Mouse (Mus musculus) lung, embryonic 15.5 days (tissue): ENCODE measurements around the gene Peak1. TPM values are rescaled to one million over a fixed set of nuclear protein-coding genes. Genes with fewer than 3 reads are reported as not detected.
A peak's percentile ranks its signal among the peaks of the same experiment; 100 is the strongest.

Experiments
- ATAC-seq: fragments of 200-750 bp; cut with Nextera tagmentation; 2 replicates; pipeline ENCODE4 v1.8.0; 2017; ENCODE audit warnings: moderate number of reproducible peaks, borderline replicate concordance; ENCODE audit not compliant: low FRiP score, low TSS enrichment; ENCODE audit errors: extremely low read depth
- H3K27ac ChIP-seq: fragments of 300-500 bp; sonication (generic); 2 replicates; pipeline ENCODE4 v1.5.1; 2015; ENCODE audit warnings: moderate library complexity, mild to moderate bottlenecking, inconsistent platforms
- H3K27me3 ChIP-seq: fragments of 300-500 bp; sonication (generic); 2 replicates; pipeline ENCODE4 v1.6.1; 2015; ENCODE audit warnings: inconsistent platforms
- H3K36me3 ChIP-seq: fragments of 300-500 bp; sonication (generic); 2 replicates; pipeline ENCODE4 v1.6.1; 2015; ENCODE audit warnings: inconsistent platforms
- H3K4me1 ChIP-seq: fragments of 300-500 bp; sonication (generic); 2 replicates; pipeline ENCODE4 v1.6.1; 2015; ENCODE audit warnings: inconsistent platforms
- H3K4me2 ChIP-seq: fragments of 300-500 bp; sonication (generic); 2 replicates; pipeline ENCODE4 v1.6.1; 2015; ENCODE audit warnings: inconsistent platforms, mild to moderate bottlenecking, moderate library complexity
- H3K4me3 ChIP-seq: fragments of 300-500 bp; sonication (generic); 2 replicates; pipeline ENCODE4 v1.5.1; 2015; ENCODE audit warnings: mild to moderate bottlenecking, inconsistent platforms
- H3K9ac ChIP-seq: fragments of 300-500 bp; sonication (generic); 2 replicates; pipeline ENCODE4 v1.6.1; 2015; ENCODE audit warnings: inconsistent platforms
- H3K9me3 ChIP-seq: fragments of 300-500 bp; sonication (generic); 2 replicates; pipeline ENCODE4 v1.6.1; 2016; ENCODE audit warnings: inconsistent platforms
- WGBS: fragments of 180-500 bp; shearing (Covaris S2); methylation state at CpG from one replicate; pipeline ENCODE4 v1.1.7; 2015; 5-methylcytosine and 5-hydroxymethylcytosine counted together
- microRNA-seq: library from miRNA; unstranded; fragments of <30 nt; microRNA quantifications from one replicate; pipeline ENCODE4, GENCODE M21; 2016
- polyA plus RNA-seq: library from polyadenylated mRNA; unstranded; fragments of >200 nt; fragmentation: Nextera tagmentation; extraction: Ambion mirVana; gene quantifications from 2 replicates; pipeline ENCODE4 v1.2.1, GENCODE M21; 2015

Gene Peak1
- polyA plus RNA-seq, 1 experiment from 2014 or later, result 28.7 TPM

DNA sequence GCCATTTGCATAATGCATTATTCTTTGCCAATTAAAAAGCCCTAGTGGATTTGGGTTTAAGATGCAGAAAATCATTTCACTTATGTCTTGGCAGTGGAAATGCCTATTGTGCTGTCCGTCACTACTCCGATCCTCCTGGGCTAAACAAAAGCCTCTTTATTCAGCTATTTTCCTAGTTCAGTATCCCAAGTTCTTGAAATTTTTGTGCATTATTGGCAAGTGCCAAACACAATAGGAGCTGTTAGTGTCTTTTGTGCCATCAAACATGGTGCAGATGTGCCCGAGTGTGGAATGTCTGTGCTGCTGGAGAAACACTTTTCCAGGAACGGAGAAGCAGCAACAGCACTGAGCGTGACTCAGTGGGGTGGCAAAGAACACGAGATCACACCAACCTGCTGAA lies 250.2 kb downstream of the Peak1 start:
- 61% methylated on average over 6 of the region's 6 CpGs for WGBS
- no peaks in the 10 kb centered on the region for H3K9me3 ChIP-seq
- H3K9ac ChIP-seq, result no peak overlapping the region
- H3K36me3 ChIP-seq, result no peaks in the 10 kb centered on the region
- H3K27ac ChIP-seq, result no peak overlapping the region
- ATAC-seq, result no peak
- no peak overlapping the region for H3K4me2 ChIP-seq
- no peaks in the 10 kb centered on the region for H3K27me3 ChIP-seq
- H3K4me3 ChIP-seq, result no peak overlapping the region
- no peaks in the 10 kb centered on the region for H3K4me1 ChIP-seq

DNA sequence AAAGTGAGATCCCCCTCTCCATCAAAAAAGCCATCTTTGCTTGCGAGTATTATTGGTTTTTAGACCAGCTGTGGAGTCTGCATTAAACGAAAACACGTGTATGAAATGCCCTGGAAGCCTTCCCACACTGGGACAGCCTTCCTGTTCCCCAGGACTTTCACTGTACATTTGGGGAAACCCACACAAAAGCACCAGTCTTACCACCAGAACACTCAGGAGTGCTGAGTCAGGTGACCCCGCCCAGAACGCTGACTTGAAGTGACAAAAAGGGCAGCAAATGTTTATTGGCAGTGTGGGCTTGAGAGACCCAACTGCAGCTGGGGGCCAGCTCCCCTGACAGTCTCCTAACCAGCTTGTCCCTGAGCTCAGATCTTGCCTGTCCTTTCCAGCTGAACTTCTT lies 251.7 kb downstream of the Peak1 start:
- H3K9me3 ChIP-seq, result no peaks in the 10 kb centered on the region
- no peak overlapping the region for H3K27ac ChIP-seq
- H3K27me3 ChIP-seq, result no peaks in the 10 kb centered on the region
- ATAC-seq, result no peak
- 0 out of 2 replicates have a peak, but pooled peaks cover 2% of the 10 kb centered on the region for H3K4me1 ChIP-seq
- no peak overlapping the region for H3K4me2 ChIP-seq
- H3K9ac ChIP-seq, result no peak overlapping the region
- WGBS, result 43% methylated on average over 5 of the region's 5 CpGs
- no peak overlapping the region for H3K4me3 ChIP-seq
- no peaks in the 10 kb centered on the region for H3K36me3 ChIP-seq

DNA sequence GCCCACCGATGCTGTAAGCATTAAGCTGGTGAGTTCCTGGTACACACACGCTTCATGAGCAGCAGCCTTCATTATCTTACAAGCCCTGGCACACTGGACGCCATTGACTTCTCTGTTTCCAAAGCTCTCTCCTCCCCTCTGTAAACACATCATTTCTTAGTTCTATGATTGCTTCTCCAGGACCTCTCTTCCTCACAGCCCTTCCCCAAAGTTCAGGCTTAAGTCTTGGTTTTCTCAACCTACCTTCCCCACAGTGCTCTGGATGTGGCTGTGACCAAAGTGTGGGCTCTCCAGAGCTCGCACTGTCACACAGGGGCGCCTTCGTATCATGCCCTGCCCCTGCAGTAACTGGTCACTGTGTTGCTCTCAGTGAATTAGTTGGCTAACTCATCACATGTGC lies 252.5 kb downstream of the Peak1 start, which contains the start of gene Tspan3:
Gene Tspan3 (minus strand): TSS at position 101 of the 400 bp plus-strand sequence.
- H3K4me3 ChIP-seq, result no peak within 1 kb of the TSS
- H3K27me3 ChIP-seq, result no peaks in the 10 kb centered on the region
- H3K27ac ChIP-seq, result no peak within 1 kb of the TSS
- no peak for ATAC-seq
- H3K36me3 ChIP-seq, result no peaks in the 10 kb centered on the region
- 90% methylated on average over 6 of the region's 6 CpGs for WGBS
- H3K4me2 ChIP-seq, result no peak within 1 kb of the TSS
- H3K9ac ChIP-seq, result no peak within 1 kb of the TSS
- H3K9me3 ChIP-seq, result no peaks in the 10 kb centered on the region
- H3K4me1 ChIP-seq, result 0 out of 2 replicates have a peak, but pooled peaks cover 4% of the 10 kb centered on the region

DNA sequence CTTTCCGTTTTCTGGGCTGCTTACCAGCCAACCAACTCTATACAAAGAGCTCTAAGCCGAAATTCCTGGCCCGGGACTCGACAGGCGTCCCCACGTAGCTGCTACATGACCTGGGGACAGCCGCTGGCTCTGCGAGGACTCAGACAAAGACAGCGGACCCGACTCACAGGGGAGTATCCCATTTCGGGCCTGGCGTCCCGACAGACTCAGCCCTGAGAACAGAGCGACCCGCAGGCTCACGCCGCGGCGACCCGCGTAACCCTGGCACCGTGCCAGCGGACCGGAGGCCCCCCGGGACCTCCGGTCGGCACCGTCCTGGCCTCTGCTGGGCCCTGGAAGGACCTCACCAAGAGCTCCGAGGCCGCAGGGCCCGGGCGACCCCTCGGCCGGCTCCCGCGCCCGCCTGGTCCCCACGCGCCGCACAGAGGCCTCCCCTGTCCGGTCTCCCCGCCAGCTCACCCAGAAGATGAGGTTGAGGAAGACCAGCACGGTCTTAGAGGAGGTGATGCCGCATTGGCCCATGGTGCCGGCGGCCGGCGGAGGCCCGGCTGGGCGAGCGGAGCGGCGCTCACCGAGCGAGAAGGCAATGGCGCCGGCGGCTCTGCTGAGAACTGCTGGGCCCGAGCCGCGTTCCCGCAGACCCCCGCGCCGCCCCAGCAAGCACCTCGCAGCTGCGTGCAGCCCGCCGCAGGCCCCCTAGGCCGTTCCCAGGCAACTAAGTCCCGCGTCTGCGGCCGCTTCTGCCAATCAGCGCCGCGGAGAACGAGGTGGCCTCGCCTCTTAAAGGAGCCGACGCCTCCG lies 257.3 kb downstream of the Peak1 start:
- H3K9me3 ChIP-seq, result no peaks in the 10 kb centered on the region

DNA sequence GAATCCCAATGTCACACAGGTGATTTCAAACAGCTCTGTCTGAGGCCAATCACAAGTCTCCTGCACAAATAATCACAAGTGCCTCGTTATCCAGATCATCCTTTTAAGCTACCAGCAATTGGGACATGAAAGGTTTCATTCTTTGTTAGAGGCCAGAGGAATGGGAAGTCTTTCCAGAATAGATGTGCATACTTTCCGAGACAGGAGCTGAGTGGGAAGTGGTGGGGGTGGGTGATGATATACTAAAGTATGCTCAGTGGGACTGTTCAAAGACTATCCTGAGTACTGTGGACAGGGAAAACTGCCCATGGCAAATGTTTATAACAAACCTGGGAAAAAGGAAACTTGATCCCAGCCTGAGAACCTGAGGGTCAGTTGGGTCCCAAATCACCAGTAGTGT lies 258.4 kb downstream of the Peak1 start:
- Histone ChIP-seq H3K9ac (peak overlapping the region; percentile 26), H3K4me1 (peaks cover 37% of the 10 kb centered on the region), H3K4me3 (peak overlapping the region; percentile 80), H3K27ac (no peak overlapping the region), H3K27me3 (no peaks in the 10 kb centered on the region), H3K36me3 (no peaks in the 10 kb centered on the region), H3K9me3 (no peaks in the 10 kb centered on the region), H3K4me2 (peak overlapping the region; percentile 59)
- WGBS, result 5% methylated on average over 2 of the region's 2 CpGs
- ATAC-seq, result no peak

More for the DNA sequence above, 257.3 kb downstream of the Peak1 start:
- Histone ChIP-seq H3K9ac (peak overlapping the region; percentile 83), H3K4me3 (peak overlapping the region; percentile 80), H3K27ac (peak overlapping the region; percentile 90), H3K27me3 (no peaks in the 10 kb centered on the region), H3K4me2 (peak overlapping the region; percentile 59), H3K36me3 (no peaks in the 10 kb centered on the region), H3K4me1 (peaks cover 37% of the 10 kb centered on the region)
- WGBS, result under 1% methylated on average over 82 of the region's 82 CpGs
- ATAC-seq, result peak; percentile 97

DNA sequence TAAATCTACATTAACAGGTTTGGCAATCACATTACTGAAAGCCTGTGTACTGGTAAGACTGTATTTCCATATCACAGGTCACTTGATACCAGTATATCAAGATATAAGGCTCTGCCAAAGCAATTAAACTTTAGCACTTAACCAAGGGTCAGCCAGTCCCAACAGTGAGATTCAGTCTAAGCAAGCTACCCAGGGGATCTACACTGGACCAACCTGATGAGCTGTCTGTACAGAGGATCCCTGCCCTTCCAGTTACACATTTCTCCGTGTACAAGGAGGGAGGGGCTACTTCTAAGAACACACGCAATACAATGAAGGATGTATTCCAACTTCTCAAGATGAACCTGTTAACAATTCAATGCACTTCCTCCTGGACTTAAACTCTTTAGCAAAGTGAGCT lies 259.8 kb downstream of the Peak1 start:
- no peaks in the 10 kb centered on the region for H3K36me3 ChIP-seq
- no peaks in the 10 kb centered on the region for H3K27me3 ChIP-seq
- no peak overlapping the region for H3K4me3 ChIP-seq
- no peak overlapping the region for H3K9ac ChIP-seq
- H3K4me1 ChIP-seq, result peaks cover 42% of the 10 kb centered on the region
- no peaks in the 10 kb centered on the region for H3K9me3 ChIP-seq
- no peak overlapping the region for H3K4me2 ChIP-seq
- 42% methylated on average over 2 of the region's 2 CpGs for WGBS
- no peak for ATAC-seq
- H3K27ac ChIP-seq, result no peak overlapping the region

DNA sequence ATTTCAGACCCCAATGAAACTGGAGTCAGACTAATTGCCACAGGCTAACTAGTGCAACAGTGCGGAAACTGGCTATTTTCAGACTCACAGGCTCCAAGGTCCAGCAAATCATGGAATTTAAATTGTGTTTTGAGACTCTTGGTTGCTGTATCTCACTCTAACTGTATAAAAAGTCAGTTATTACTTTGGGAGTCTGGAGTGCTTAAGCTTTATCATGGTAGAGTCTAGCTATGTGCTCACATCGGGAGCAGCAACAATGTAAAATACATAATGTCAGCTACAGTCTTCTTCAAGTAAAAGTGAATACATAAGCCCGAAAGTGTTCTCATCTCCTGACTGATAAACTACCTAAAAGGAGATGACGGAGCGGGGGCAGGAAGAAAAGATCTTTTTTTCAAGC lies 263.3 kb downstream of the Peak1 start:
- WGBS, result 91% methylated on average over 5 of the region's 5 CpGs
- H3K27me3 ChIP-seq, result no peaks in the 10 kb centered on the region
- H3K4me1 ChIP-seq, result peaks cover 50% of the 10 kb centered on the region

DNA sequence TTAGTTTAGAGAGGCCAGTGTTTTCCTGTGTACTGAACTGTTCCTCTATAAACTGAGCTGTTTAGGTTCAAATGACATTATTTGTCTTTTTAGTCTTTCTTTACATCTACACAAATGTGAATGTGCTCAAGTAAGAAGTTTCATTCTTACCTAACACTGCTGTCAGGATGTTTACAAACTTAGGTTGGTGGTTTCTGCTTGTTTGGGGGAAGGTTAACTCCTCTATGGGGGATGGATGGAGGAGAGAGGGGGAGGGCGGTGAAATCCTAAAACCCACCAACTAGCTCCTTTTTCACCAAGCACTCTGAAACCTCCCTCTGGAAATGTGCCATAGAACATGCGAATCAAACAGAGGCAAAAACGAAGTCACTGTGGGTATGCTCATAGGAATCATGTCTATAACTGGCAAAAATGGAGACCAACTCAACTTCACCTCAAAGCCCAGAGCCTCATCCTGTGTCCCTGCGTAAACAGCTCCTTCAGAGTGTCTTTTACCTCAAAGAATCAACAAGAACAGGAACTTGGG lies 265.3 kb downstream of the Peak1 start:
- H3K27ac ChIP-seq, result peak overlapping the region; percentile 49
- 49% methylated on average over 4 of the region's 4 CpGs for WGBS
- no peak overlapping the region; the same call in 1 of the 2 replicates for H3K4me2 ChIP-seq
- no peaks in the 10 kb centered on the region for H3K9me3 ChIP-seq
- H3K9ac ChIP-seq, result no peak overlapping the region
- no peak for ATAC-seq
- H3K4me3 ChIP-seq, result no peak overlapping the region
- H3K27me3 ChIP-seq, result no peaks in the 10 kb centered on the region
- no peaks in the 10 kb centered on the region for H3K36me3 ChIP-seq
- peaks cover 34% of the 10 kb centered on the region for H3K4me1 ChIP-seq

More for the DNA sequence above, 263.3 kb downstream of the Peak1 start:
- no peaks in the 10 kb centered on the region for H3K9me3 ChIP-seq
- no peaks in the 10 kb centered on the region for H3K36me3 ChIP-seq
- no peak for ATAC-seq
- H3K4me3 ChIP-seq, result no peak overlapping the region
- no peak overlapping the region for H3K9ac ChIP-seq
- H3K27ac ChIP-seq, result no peak overlapping the region
- no peak overlapping the region for H3K4me2 ChIP-seq

DNA sequence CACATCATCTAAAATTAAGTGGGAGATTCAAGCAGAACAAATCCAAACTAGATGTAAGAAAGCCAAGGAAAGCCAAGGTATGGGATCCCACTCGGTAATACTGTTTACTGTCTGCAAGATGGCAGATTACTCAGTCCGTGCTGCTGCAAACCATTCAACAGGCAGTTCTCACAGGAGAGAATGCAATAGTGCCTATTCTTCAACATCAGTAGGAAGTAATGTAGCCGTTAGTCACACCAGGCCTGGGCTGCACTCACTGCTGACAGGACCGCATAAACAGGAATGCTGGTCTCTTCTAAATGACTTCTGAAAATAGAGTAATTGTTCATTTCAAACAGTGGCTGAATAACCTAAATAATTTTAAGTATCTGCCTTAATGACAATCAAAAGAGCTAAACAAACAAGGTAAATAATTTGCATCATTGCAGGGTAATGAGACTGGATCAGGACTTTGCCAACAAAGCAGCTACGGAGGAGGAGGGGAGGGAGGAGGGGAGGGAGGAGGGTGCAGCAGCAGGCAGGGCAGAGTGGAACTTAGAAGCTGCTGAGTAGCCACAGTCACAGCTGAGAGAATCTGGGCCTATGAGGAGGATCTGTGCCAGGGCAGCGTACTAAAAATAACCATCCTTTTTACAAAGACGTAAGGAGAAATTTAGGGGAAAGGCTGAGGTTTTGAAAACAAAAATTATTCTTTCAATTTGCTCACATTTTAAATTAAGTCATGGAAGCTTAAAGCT lies 266.0 kb downstream of the Peak1 start:
- no peak overlapping the region for H3K9ac ChIP-seq
- no peaks in the 10 kb centered on the region; the same call in 1 of the 2 replicates for H3K36me3 ChIP-seq
- no peak overlapping the region for H3K4me3 ChIP-seq
- H3K9me3 ChIP-seq, result no peaks in the 10 kb centered on the region
- peaks cover 30% of the 10 kb centered on the region for H3K4me1 ChIP-seq
- no peaks in the 10 kb centered on the region for H3K27me3 ChIP-seq
- no peak overlapping the region for H3K4me2 ChIP-seq
- 0 out of 2 replicates have a peak, but pooled peaks have one; percentile 74 for ATAC-seq
- peak overlapping the region; percentile 49 for H3K27ac ChIP-seq
- WGBS, result 36% methylated on average over 7 of the region's 7 CpGs

Small RNA genes within 50 kb of the gene (microRNA-seq; reads per million reads assigned to microRNA genes)
- not detected for gene Gm24270

Other genes with a start within 250 kb of the Peak1 start
- 53.9 and 59.9 TPM in 2 replicates for gene Hmg20a, start 542 bp upstream of the Peak1 start, polyA plus RNA-seq